Mouse (Mus musculus) layer of hippocampus, adult 11-12 months (tissue): Measurements from ENCODE around the gene Myo10.

Experiments used
- DNase-seq: peaks from one replicate; pipeline ENCODE4 v3.0.0; 2022; ENCODE audit warnings: low spot score

The Myo10 gene

GRCm38 (mm10) chr15:25622200-25622866 lies at the start of gene Myo10:
Gene Myo10, plus strand, starts transcription at chr15:25622525.
- DNase-seq: peak; percentile 93

- DNase-seq: no peak
These were observed 49.2 kb upstream of the Myo10 start for GRCm38 (mm10) chr15:25573113-25573512.

GRCm38 (mm10) chr15:25573876-25574601 lies 48.3 kb upstream of the Myo10 start:
- no peak for DNase-seq

- DNase-seq: no peak
These were observed 44.8 kb upstream of the Myo10 start for GRCm38 (mm10) chr15:25577327-25578051.

GRCm38 (mm10) chr15:25578369-25578768 lies 44.0 kb upstream of the Myo10 start:
- DNase-seq: no peak

GRCm38 (mm10) chr15:25580731-25581130 lies 41.6 kb upstream of the Myo10 start:
- DNase-seq: no peak

- no peak for DNase-seq
These were observed 40.3 kb upstream of the Myo10 start for GRCm38 (mm10) chr15:25582055-25582454.

GRCm38 (mm10) chr15:25583361-25583760 lies 39.0 kb upstream of the Myo10 start:
- no peak for DNase-seq

- no peak for DNase-seq
These were observed 35.5 kb upstream of the Myo10 start for GRCm38 (mm10) chr15:25586828-25587227.

- no peak for DNase-seq
These were observed 34.4 kb upstream of the Myo10 start for GRCm38 (mm10) chr15:25587943-25588342.

- DNase-seq: no peak
These were observed 32.9 kb upstream of the Myo10 start for GRCm38 (mm10) chr15:25589318-25589902.

- no peak for DNase-seq
These were observed 32.4 kb upstream of the Myo10 start for GRCm38 (mm10) chr15:25589916-25590315.

GRCm38 (mm10) chr15:25590891-25591290 lies 31.4 kb upstream of the Myo10 start:
- DNase-seq: no peak

- no peak for DNase-seq
These were observed 30.4 kb upstream of the Myo10 start for GRCm38 (mm10) chr15:25591964-25592363.

- no peak for DNase-seq
These were observed 28.7 kb upstream of the Myo10 start for GRCm38 (mm10) chr15:25593469-25594150.

GRCm38 (mm10) chr15:25598313-25598712 lies 24.0 kb upstream of the Myo10 start:
- DNase-seq: no peak

GRCm38 (mm10) chr15:25602306-25602705 lies 20.0 kb upstream of the Myo10 start:
- no peak for DNase-seq

GRCm38 (mm10) chr15:25603286-25603685 lies 19.0 kb upstream of the Myo10 start:
- DNase-seq: no peak

GRCm38 (mm10) chr15:25604231-25604630 lies 18.1 kb upstream of the Myo10 start:
- no peak for DNase-seq

- DNase-seq: no peak
These were observed 16.9 kb upstream of the Myo10 start for GRCm38 (mm10) chr15:25605376-25605775.

GRCm38 (mm10) chr15:25608742-25609141 lies 13.6 kb upstream of the Myo10 start:
- DNase-seq: no peak

- no peak for DNase-seq
These were observed 13.1 kb upstream of the Myo10 start for GRCm38 (mm10) chr15:25609253-25609652.
